Mouse (Mus musculus) limb, embryonic 13.5 days (tissue): ENCODE measurements around the gene Schip1. TPM values are rescaled to one million over a fixed set of nuclear protein-coding genes. Genes with fewer than 3 reads are reported as not detected.

Experiments
- ATAC-seq: fragments of 200-750 bp; cut with Nextera tagmentation; 2 replicates; pipeline ENCODE4 v1.8.0; 2017; ENCODE audit warnings: low read depth, moderate number of reproducible peaks, moderate TSS enrichment; ENCODE audit not compliant: low FRiP score
- H3K27ac ChIP-seq: fragments of 300-500 bp; sonication (generic); 2 replicates; pipeline ENCODE4 v1.5.1; 2015; ENCODE audit warnings: inconsistent platforms, mild to moderate bottlenecking, moderate library complexity
- H3K27me3 ChIP-seq: fragments of 300-500 bp; sonication (generic); 2 replicates; pipeline ENCODE4 v1.6.1; 2015; ENCODE audit warnings: mild to moderate bottlenecking, inconsistent platforms
- H3K36me3 ChIP-seq: fragments of 300-500 bp; sonication (generic); 2 replicates; pipeline ENCODE4 v1.6.1; 2015; ENCODE audit warnings: inconsistent platforms, mild to moderate bottlenecking, moderate library complexity
- H3K4me1 ChIP-seq: fragments of 300-500 bp; sonication (generic); 2 replicates; pipeline ENCODE4 v1.6.1; 2015; ENCODE audit warnings: inconsistent platforms
- H3K4me2 ChIP-seq: fragments of 300-500 bp; sonication (generic); replicated peaks from 2 replicates; pipeline ENCODE4 v1.6.1; 2015; ENCODE audit warnings: inconsistent platforms, mild to moderate bottlenecking, moderate library complexity
- H3K4me3 ChIP-seq: fragments of 300-500 bp; sonication (generic); 2 replicates; pipeline ENCODE4 v1.5.1; 2015; ENCODE audit warnings: moderate library complexity, mild to moderate bottlenecking, inconsistent platforms
- H3K9ac ChIP-seq: fragments of 300-500 bp; sonication (generic); 2 replicates; pipeline ENCODE4 v1.6.1; 2015; ENCODE audit warnings: mild to moderate bottlenecking, inconsistent platforms
- H3K9me3 ChIP-seq: fragments of 300-500 bp; sonication (generic); 2 replicates; pipeline ENCODE4 v1.6.1; 2016; ENCODE audit warnings: inconsistent platforms
- WGBS: fragments of 180-500 bp; shearing (Covaris S2); methylation state at CpG from one replicate; pipeline ENCODE4 v1.1.7; 2015; 5-methylcytosine and 5-hydroxymethylcytosine counted together
- polyA plus RNA-seq: library from polyadenylated mRNA; unstranded; fragments of >200 nt; fragmentation: Nextera tagmentation; extraction: Ambion mirVana; gene quantifications from 2 replicates; pipeline ENCODE4 v1.2.1, GENCODE M21; 2015

Schip1 gene
- polyA plus RNA-seq, 1 experiment from 2014 or later: 21.4 TPM

DNA sequence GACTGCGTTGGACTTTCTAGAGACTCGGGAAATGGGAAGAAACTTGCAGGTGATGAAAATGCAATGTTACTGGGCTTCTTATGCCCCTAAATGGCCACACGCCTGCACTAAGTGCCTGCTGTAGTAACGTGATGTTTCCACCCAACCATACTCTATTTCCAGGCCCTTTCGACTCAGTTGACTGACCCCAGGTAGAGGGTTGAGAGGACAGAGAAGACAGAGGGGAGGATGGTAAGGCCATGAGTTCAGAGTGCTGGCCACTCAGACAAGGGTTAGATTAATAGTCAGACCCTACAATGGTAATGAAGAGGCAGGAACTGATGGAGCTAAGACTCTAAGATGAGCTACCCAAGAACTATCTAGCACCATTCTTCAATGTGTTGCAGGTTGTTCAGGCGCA lies 595.4 kb downstream of the Schip1 start:
- H3K36me3 ChIP-seq: no peaks in the 10 kb centered on the region
- no peak overlapping the region for H3K9ac ChIP-seq
- no peaks in the 10 kb centered on the region for H3K4me1 ChIP-seq
- H3K27me3 ChIP-seq: 0 out of 2 replicates have a peak, but pooled peaks cover 3% of the 10 kb centered on the region
- WGBS: 95% methylated on average over 6 of the region's 6 CpGs
- H3K27ac ChIP-seq: no peak overlapping the region
- no peaks in the 10 kb centered on the region for H3K9me3 ChIP-seq
- no peak overlapping the region for H3K4me2 ChIP-seq
- ATAC-seq: no peak
- no peak overlapping the region for H3K4me3 ChIP-seq

GRCm38 (mm10) chr3:68660538-68660937 lies 595.9 kb downstream of the Schip1 start:
- no peaks in the 10 kb centered on the region for H3K36me3 ChIP-seq
- no peak overlapping the region for H3K4me3 ChIP-seq
- H3K27me3 ChIP-seq: 0 out of 2 replicates have a peak, but pooled peaks cover 3% of the 10 kb centered on the region
- no peaks in the 10 kb centered on the region for H3K4me1 ChIP-seq
- ATAC-seq: no peak
- no peak overlapping the region for H3K9ac ChIP-seq
- H3K27ac ChIP-seq: no peak overlapping the region
- no peak overlapping the region for H3K4me2 ChIP-seq
- 80% methylated on average over 4 of the region's 4 CpGs for WGBS
- no peaks in the 10 kb centered on the region for H3K9me3 ChIP-seq

GRCm38 (mm10) chr3:68662386-68662785 lies 597.8 kb downstream of the Schip1 start:
- H3K36me3 ChIP-seq: no peaks in the 10 kb centered on the region
- no peak overlapping the region for H3K4me2 ChIP-seq
- H3K9me3 ChIP-seq: no peaks in the 10 kb centered on the region
- no peak overlapping the region for H3K27ac ChIP-seq
- peaks cover 11% of the 10 kb centered on the region; the same call in 1 of the 2 replicates for H3K27me3 ChIP-seq
- H3K4me1 ChIP-seq: no peaks in the 10 kb centered on the region
- H3K4me3 ChIP-seq: no peak overlapping the region
- ATAC-seq: no peak
- no peak overlapping the region for H3K9ac ChIP-seq
- WGBS: 76% methylated on average over 5 of the region's 5 CpGs

GRCm38 (mm10) chr3:68664337-68664736 lies 599.7 kb downstream of the Schip1 start:
- Histone ChIP-seq H3K9ac (no peak overlapping the region), H3K4me2 (no peak overlapping the region), H3K4me1 (0 out of 2 replicates have a peak, but pooled peaks cover 3% of the 10 kb centered on the region), H3K4me3 (no peak overlapping the region), H3K27me3 (peaks cover 11% of the 10 kb centered on the region; the same call in 1 of the 2 replicates), H3K9me3 (no peaks in the 10 kb centered on the region), H3K27ac (no peak overlapping the region), H3K36me3 (no peaks in the 10 kb centered on the region)
- ATAC-seq: no peak
- WGBS: 68% methylated on average over 6 of the region's 6 CpGs

DNA sequence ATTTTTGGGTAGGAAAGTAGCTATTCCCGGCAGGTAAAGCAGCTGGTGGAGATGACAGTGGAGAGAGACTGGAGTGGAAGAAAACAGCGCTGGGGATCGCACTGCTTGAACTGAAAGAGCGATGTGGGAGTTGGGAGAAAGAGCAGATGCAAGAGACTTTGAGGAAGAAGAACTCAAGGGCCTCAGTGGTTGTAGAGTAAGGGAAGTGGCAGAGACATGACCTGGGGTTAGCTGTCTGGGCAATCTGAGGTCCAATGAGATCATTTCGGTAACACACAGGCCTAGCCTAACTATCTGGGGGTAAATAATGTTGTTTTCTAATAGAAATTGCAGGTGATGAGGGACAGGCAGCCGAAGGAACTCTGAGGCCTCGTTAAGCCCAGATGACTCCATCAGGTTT lies 601.8 kb downstream of the Schip1 start:
- no peaks in the 10 kb centered on the region for H3K9me3 ChIP-seq
- H3K4me3 ChIP-seq: no peak overlapping the region
- no peak for ATAC-seq
- no peak overlapping the region for H3K27ac ChIP-seq
- H3K4me1 ChIP-seq: 0 out of 2 replicates have a peak, but pooled peaks cover 3% of the 10 kb centered on the region
- H3K4me2 ChIP-seq: no peak overlapping the region
- WGBS: 84% methylated on average over 7 of the region's 7 CpGs
- H3K36me3 ChIP-seq: no peaks in the 10 kb centered on the region
- H3K27me3 ChIP-seq: peaks cover 11% of the 10 kb centered on the region; the same call in 1 of the 2 replicates
- H3K9ac ChIP-seq: no peak overlapping the region

- Histone ChIP-seq H3K4me1 (0 out of 2 replicates have a peak, but pooled peaks cover 3% of the 10 kb centered on the region), H3K27ac (no peak overlapping the region), H3K36me3 (no peaks in the 10 kb centered on the region), H3K4me3 (no peak overlapping the region), H3K4me2 (no peak overlapping the region), H3K27me3 (peaks cover 8% of the 10 kb centered on the region; the same call in 1 of the 2 replicates), H3K9ac (no peak overlapping the region), H3K9me3 (no peaks in the 10 kb centered on the region)
- 67% methylated on average over 1 of the region's 1 CpGs for WGBS
- no peak for ATAC-seq
Measured at GRCm38 (mm10) chr3:68667852-68668251, 603.2 kb downstream of the Schip1 start.

GRCm38 (mm10) chr3:68669418-68669974 lies 604.9 kb downstream of the Schip1 start:
- 78% methylated on average over 5 of the region's 5 CpGs for WGBS
- Histone ChIP-seq H3K27me3 (peaks cover 8% of the 10 kb centered on the region; the same call in 1 of the 2 replicates), H3K27ac (no peak overlapping the region), H3K4me3 (no peak overlapping the region), H3K4me2 (no peak overlapping the region), H3K9ac (no peak overlapping the region), H3K36me3 (no peaks in the 10 kb centered on the region), H3K4me1 (0 out of 2 replicates have a peak, but pooled peaks cover 3% of the 10 kb centered on the region), H3K9me3 (no peaks in the 10 kb centered on the region)
- ATAC-seq: no peak

GRCm38 (mm10) chr3:68674721-68675120 lies 610.1 kb downstream of the Schip1 start:
- Histone ChIP-seq H3K27ac (no peak overlapping the region), H3K9me3 (no peaks in the 10 kb centered on the region), H3K4me2 (no peak overlapping the region), H3K36me3 (no peaks in the 10 kb centered on the region), H3K27me3 (no peaks in the 10 kb centered on the region), H3K4me3 (no peak overlapping the region), H3K9ac (no peak overlapping the region), H3K4me1 (no peaks in the 10 kb centered on the region; the same call in 1 of the 2 replicates)
- WGBS: 59% methylated on average over 2 of the region's 2 CpGs
- no peak for ATAC-seq

DNA sequence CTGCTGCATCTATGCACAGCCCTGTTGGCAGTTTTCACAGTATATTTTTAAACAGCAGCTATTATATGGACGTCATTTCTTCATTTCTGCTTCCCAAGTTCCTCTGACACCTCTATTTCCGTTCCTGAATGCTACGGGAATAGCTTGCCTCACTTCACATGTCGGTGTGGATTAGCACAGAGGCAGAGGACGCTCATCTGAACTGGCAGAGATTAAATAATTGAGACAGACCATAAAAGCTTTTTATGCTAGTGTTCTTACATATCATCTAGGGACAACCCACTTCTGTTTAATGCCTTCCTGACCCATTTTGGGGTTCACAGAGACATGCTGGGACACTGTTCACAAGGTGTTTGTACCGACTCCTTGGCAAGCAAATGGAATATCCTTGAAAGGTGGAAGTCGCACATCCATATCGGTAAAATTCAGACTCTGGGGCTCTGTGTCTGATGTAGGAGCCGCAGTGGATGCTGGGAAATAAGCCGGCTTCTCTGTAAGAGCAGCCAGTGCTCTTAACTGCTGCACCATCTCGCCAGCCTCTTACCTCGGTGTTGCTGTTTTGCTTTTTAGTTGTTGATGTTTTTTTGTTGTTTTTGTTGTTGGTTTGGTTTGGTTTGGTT lies 610.7 kb downstream of the Schip1 start:
- ATAC-seq: no peak
- Histone ChIP-seq H3K4me1 (no peaks in the 10 kb centered on the region; the same call in 1 of the 2 replicates), H3K4me3 (no peak overlapping the region), H3K27ac (no peak overlapping the region), H3K9ac (no peak overlapping the region), H3K9me3 (no peaks in the 10 kb centered on the region), H3K27me3 (no peaks in the 10 kb centered on the region), H3K4me2 (no peak overlapping the region), H3K36me3 (no peaks in the 10 kb centered on the region)
- WGBS: 87% methylated on average over 12 of the region's 12 CpGs

Other genes starting within 250 kb of the Schip1 start
- gene Iqcj, start 172.6 kb upstream of the Schip1 start, polyA plus RNA-seq: 0.11 and 0.18 TPM in 2 replicates
- gene Iqschfp, start 172.6 kb upstream of the Schip1 start, polyA plus RNA-seq: 0.34 TPM in 1 of 2 replicates, not detected in the other